Mouse (Mus musculus) midbrain, embryonic 14.5 days (tissue): ENCODE data around the gene Tnnt3. TPM values are rescaled to one million over a fixed set of nuclear protein-coding genes. Genes with fewer than 3 reads are reported as not detected.
A peak's percentile ranks its signal among the peaks of the same experiment; 100 is the strongest.

Experiments used
- ATAC-seq: fragments of 200-750 bp; cut with Nextera tagmentation; 2 replicates; pipeline ENCODE4 v1.8.0; 2017; ENCODE audit warnings: moderate number of reproducible peaks, moderate library complexity; ENCODE audit not compliant: low FRiP score, low TSS enrichment
- DNase-seq: peaks from one replicate; pipeline ENCODE4 v3.0.0-alpha.2; 2015
- H3K27ac ChIP-seq: fragments of 300-500 bp; sonication (generic); replicated peaks from 2 replicates; pipeline ENCODE4 v1.5.1; 2014; ENCODE audit warnings: mild to moderate bottlenecking, low read depth, low read length, moderate library complexity
- H3K27me3 ChIP-seq: fragments of 300-500 bp; sonication (generic); 2 replicates; pipeline ENCODE4 v1.6.1; 2014; ENCODE audit warnings: low read length, control low read depth, mixed read lengths; ENCODE audit not compliant: control insufficient read depth, insufficient read depth
- H3K36me3 ChIP-seq: fragments of 300-500 bp; sonication (generic); 2 replicates; pipeline ENCODE4 v1.6.1; 2014; ENCODE audit warnings: low read length, control low read depth; ENCODE audit not compliant: control insufficient read depth, insufficient read depth
- H3K4me1 ChIP-seq: fragments of 300-500 bp; sonication (generic); 2 replicates; pipeline ENCODE4 v1.6.1; 2014; ENCODE audit warnings: mild to moderate bottlenecking, antibody characterized with exemption, low read length, control low read depth; ENCODE audit not compliant: control insufficient read depth, insufficient read depth
- H3K4me2 ChIP-seq: fragments of 300-500 bp; sonication (generic); 2 replicates; pipeline ENCODE4 v1.6.1; 2014; ENCODE audit warnings: mild to moderate bottlenecking, low read length, moderate library complexity
- H3K4me3 ChIP-seq: fragments of 300-500 bp; sonication (generic); replicated peaks from 2 replicates; pipeline ENCODE4 v1.5.1; 2014; ENCODE audit warnings: low read depth, low read length
- H3K9ac ChIP-seq: fragments of 300-500 bp; sonication (generic); replicated peaks from 2 replicates; pipeline ENCODE4 v1.6.1; 2014; ENCODE audit warnings: mild to moderate bottlenecking, low read length, moderate library complexity
- H3K9me3 ChIP-seq: fragments of 300-500 bp; sonication (generic); 2 replicates; pipeline ENCODE4 v1.6.1; 2016; ENCODE audit warnings: low read length, control low read depth, mixed read lengths; ENCODE audit not compliant: control insufficient read depth
- WGBS: fragments of 180-500 bp; shearing (Covaris S2); extraction: QIAGEN DNeasy Blood & Tissue Kit; methylation state at CpG from one replicate; pipeline ENCODE4 v1.1.7; 2014; 5-methylcytosine and 5-hydroxymethylcytosine counted together
- polyA plus RNA-seq: library from polyadenylated mRNA; unstranded; fragments of >200 nt; fragmentation: Nextera tagmentation; extraction: Ambion mirVana; gene quantifications from 2 replicates; pipeline ENCODE4 v1.2.1, GENCODE M21; 2014

Gene Tnnt3
- polyA plus RNA-seq, 1 experiment from 2014 or later: 1.1 TPM

DNA sequence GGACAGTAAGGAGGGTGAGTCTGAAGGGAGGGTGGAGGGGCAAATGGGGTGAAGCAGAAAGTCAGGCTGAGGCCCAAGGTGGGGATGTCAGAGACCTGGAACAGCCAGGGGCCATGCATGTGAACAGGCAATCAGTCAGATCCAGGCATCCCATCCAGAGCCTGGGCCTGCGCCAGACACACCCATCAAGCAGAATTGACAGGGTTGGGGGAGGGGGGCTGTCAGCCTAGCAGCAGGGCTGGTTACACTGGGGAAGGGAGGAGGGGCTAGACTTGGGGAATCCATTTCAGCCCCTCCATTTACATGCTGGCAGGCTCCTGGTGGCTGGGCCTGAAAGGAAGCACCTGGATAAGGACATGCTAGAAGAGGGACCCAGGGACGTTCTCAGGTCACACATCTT lies 7.3 kb downstream of the Tnnt3 start:
- Histone ChIP-seq H3K27me3 (no peaks in the 10 kb centered on the region), H3K36me3 (no peaks in the 10 kb centered on the region), H3K9me3 (no peaks in the 10 kb centered on the region), H3K9ac (no peak overlapping the region), H3K4me2 (no peak overlapping the region), H3K4me1 (peaks cover 21% of the 10 kb centered on the region), H3K27ac (peak overlapping the region; percentile 33), H3K4me3 (no peak overlapping the region)
- DNase-seq: peak; percentile 57
- 13% methylated on average over 2 of the region's 2 CpGs for WGBS
- ATAC-seq: no peak

DNA sequence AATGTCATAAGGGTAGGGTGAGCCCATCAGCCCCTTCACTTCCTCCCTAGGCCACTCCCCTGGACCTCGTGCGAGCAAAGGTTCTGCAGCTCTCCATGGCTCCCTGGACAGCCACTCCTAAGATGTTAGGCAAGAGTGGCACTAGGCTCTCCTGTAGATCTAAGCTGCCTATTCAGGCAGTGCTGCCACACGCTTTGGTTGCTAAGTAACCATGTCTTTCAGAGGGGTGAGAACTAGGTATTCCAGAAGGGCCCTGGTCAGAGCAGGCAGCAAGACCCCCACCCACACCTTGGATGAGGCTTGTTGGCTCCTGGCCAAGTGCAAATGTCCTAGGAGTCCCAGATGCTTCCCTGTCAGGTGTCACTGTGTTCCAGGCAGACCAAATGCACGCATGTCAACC lies 7.9 kb downstream of the Tnnt3 start:
- ATAC-seq: peak; percentile 48; the same call in 1 of the 2 replicates
- 12% methylated on average over 4 of the region's 4 CpGs for WGBS

DNA sequence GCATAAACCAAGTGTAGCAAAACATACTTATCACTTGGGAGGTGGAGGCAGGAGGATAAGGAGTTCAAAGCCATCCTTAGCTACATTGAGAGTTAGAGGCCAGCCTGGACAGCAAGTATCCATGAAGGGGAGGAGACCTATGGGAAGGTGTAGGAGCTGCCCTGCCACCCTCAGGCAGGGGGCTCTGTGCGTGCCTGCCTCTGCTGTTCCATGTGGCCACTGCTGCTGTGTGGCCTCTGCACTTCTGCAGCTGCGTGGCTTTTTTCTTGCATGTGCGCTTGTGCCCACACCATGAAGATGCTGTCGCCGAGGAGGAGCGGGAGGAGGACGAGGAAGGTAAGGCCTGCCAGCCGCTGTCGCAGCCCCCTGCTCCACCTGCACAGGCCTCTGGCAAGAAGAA lies 8.8 kb downstream of the Tnnt3 start:
- Histone ChIP-seq H3K4me1 (peaks cover 21% of the 10 kb centered on the region), H3K27ac (no peak overlapping the region), H3K9me3 (no peaks in the 10 kb centered on the region), H3K4me2 (no peak overlapping the region), H3K4me3 (no peak overlapping the region), H3K9ac (no peak overlapping the region), H3K27me3 (no peaks in the 10 kb centered on the region), H3K36me3 (no peaks in the 10 kb centered on the region)
- DNase-seq (no peak), ATAC-seq (no peak)
- 91% methylated on average over 9 of the region's 9 CpGs for WGBS

More for the DNA sequence above, 7.9 kb downstream of the Tnnt3 start:
- Histone ChIP-seq H3K9me3 (no peaks in the 10 kb centered on the region), H3K9ac (no peak overlapping the region), H3K36me3 (no peaks in the 10 kb centered on the region), H3K4me1 (peaks cover 21% of the 10 kb centered on the region), H3K4me2 (no peak overlapping the region), H3K27me3 (no peaks in the 10 kb centered on the region), H3K27ac (peak overlapping the region; percentile 33), H3K4me3 (no peak overlapping the region)
- peak; percentile 37 for DNase-seq

DNA sequence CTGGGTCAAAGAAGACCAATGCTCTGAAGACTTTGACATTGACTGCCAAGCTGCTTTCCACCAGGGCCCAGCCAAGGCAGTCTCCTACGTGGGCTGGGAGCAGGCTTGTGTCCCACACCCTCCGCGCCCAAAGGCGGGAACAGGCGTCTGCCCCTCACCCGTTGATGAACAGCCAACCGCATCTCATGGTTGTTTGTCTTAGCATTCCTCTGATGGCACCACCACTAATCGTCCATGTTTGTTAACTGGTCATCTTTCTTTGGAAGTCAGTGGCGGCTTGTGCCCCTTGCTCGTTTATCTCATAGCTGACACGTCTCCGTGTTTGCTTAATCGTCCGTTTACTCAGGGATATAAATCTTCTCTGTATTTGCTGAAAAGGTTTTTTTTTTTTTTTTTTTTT lies 10.9 kb downstream of the Tnnt3 start:
- H3K4me2 ChIP-seq: no peak overlapping the region
- H3K4me1 ChIP-seq: peaks cover 21% of the 10 kb centered on the region
- no peak overlapping the region for H3K4me3 ChIP-seq
- 43% methylated on average over 14 of the region's 14 CpGs for WGBS
- no peaks in the 10 kb centered on the region for H3K27me3 ChIP-seq
- DNase-seq (peak; percentile 20), ATAC-seq (no peak)
- no peaks in the 10 kb centered on the region for H3K9me3 ChIP-seq
- H3K36me3 ChIP-seq: no peaks in the 10 kb centered on the region
- no peak overlapping the region for H3K9ac ChIP-seq
- H3K27ac ChIP-seq: peak overlapping the region; percentile 37; the same call in 1 of the 2 replicates

DNA sequence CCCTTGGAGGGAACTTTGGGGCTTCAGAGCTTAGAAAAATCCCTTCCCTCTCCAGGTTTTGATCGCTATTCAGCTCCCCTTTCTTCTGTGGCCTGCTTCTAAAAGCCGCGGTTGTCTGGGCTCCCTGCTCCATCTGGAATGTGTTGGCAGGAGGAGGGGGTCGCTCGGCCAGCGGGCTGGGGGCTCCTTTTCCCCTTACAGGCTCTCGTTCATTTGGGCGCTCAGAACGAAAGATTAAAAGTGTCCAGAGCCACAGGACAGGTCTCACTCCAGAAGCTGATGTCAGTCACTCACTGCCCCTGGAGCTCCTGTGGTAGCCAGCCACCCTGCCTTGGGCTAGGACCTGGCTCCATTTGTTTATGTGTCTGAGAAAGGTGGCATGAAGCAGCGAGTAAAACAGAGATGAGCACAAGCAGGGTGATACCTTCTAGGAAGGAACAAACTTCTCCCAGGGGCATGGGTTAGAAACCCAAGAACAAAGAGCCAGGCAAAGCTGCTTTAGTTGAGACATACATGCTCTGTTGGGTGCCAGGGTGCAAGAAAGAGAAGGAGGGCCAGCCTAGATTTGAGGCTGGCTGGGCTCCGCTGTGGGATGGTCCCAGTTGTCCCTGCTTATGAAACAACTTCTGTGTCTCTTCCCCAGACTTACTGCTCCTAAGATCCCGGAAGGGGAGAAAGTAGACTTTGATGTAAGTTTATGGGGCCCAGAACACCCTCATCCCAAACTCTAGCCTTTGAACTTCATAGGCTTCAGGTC lies 11.6 kb downstream of the Tnnt3 start:
- WGBS: 10% methylated on average over 12 of the region's 12 CpGs

DNA sequence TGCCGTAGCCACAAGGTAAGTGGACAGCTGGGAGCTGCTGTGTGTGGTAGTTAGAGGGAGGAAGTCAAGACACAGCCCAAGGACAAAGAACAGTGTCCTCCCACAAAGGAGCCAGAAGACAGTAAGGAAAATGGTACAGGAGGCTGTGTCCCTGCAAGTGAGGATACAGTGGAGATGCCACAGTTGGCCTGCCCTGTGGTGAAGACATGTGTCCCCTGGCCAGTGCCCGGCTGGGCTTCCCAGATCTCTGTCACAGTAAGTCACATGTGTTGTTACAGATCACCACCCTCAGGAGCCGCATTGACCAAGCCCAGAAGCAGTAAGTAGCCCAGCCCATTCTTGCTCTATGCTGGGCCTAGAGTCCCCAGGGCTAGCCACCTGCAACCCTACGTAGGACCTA lies 15.4 kb downstream of the Tnnt3 start:
- ATAC-seq (no peak), DNase-seq (no peak)
- H3K27ac ChIP-seq: no peak overlapping the region
- H3K4me1 ChIP-seq: peaks cover 18% of the 10 kb centered on the region
- H3K4me2 ChIP-seq: no peak overlapping the region
- H3K36me3 ChIP-seq: no peaks in the 10 kb centered on the region
- H3K9ac ChIP-seq: no peak overlapping the region
- H3K4me3 ChIP-seq: no peak overlapping the region
- no peaks in the 10 kb centered on the region; the same call in 1 of the 2 replicates for H3K27me3 ChIP-seq
- WGBS: 88% methylated on average over 4 of the region's 4 CpGs
- H3K9me3 ChIP-seq: no peaks in the 10 kb centered on the region

More for the DNA sequence above, 11.6 kb downstream of the Tnnt3 start:
- Histone ChIP-seq H3K9me3 (no peaks in the 10 kb centered on the region), H3K27me3 (no peaks in the 10 kb centered on the region; the same call in 1 of the 2 replicates), H3K4me2 (no peak overlapping the region), H3K4me1 (peaks cover 21% of the 10 kb centered on the region), H3K4me3 (no peak overlapping the region), H3K36me3 (no peaks in the 10 kb centered on the region), H3K27ac (0 out of 2 replicates have a peak overlapping the region, but pooled peaks have one; percentile 20), H3K9ac (no peak overlapping the region)
- DNase-seq: peak; percentile 62
- no peak for ATAC-seq

DNA sequence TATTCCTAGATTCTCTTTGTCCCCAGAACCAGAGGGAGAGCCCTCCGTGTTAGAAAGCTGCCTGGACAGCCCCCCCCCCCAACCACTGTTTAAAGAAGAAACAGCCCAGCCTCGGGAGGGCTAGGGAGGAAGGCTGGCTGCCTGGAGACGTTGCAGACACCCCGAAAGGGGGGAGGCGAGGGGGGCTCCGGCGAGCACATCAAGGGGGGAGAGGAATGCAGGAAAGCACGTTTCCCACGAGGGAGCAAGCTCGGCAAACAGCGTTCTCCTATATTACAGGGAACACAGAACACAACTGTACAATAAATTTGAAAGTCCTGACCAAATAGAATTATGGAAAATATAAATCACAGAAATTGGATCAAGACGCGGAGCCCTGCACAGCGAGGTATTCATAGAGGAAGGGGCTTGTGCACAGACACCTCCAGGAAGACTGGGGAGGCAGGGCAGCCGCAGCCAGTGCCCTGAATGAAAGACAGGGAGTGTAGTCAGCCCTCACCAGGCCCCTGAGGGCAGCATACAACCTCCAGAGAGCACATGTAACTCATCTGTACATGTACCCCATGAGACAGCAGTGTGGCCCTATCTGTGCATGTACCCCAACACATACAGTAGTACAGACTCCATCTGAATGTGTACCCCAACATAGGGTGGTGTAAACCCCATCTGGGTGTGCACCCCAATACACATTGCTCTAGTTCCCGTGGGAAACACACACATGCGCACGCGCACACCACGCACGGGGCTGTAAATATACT lies 17.8 kb downstream of the Tnnt3 start:
- H3K36me3 ChIP-seq: no peaks in the 10 kb centered on the region
- ATAC-seq: no peak

DNA sequence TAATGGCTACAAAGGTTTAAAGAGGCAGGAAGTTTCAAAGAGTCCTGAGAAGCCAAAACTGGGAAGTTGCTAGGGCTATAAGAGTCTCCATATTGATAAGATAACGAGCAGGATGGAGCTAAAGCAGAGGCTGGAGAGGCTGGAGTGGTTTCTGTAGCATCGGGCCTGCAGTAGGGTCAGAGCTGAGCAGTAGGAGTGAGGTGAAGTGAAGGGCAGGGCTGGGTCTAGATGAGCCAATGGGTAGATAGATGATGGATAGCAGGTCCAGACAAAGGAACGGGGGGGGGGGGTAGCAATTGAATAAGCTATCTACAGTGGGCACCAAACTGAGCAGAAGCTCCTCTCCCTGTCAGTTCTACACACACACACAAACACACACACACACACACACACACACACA lies 18.9 kb downstream of the Tnnt3 start:
- H3K27me3 ChIP-seq: no peaks in the 10 kb centered on the region; the same call in 1 of the 2 replicates
- no peaks in the 10 kb centered on the region for H3K36me3 ChIP-seq
- H3K4me3 ChIP-seq: no peak overlapping the region
- DNase-seq: no peak
- no peak overlapping the region for H3K9ac ChIP-seq
- 92% methylated on average over 3 of the region's 3 CpGs for WGBS
- no peak overlapping the region for H3K27ac ChIP-seq
- H3K4me2 ChIP-seq: no peak overlapping the region
- ATAC-seq: no peak
- H3K4me1 ChIP-seq: peaks cover 9% of the 10 kb centered on the region
- no peaks in the 10 kb centered on the region for H3K9me3 ChIP-seq

More for the DNA sequence above, 17.8 kb downstream of the Tnnt3 start:
- Histone ChIP-seq H3K27me3 (no peaks in the 10 kb centered on the region; the same call in 1 of the 2 replicates), H3K4me1 (peaks cover 9% of the 10 kb centered on the region), H3K27ac (peak overlapping the region; percentile 14), H3K4me2 (peak overlapping the region; percentile 23; the same call in 1 of the 2 replicates), H3K9me3 (no peaks in the 10 kb centered on the region), H3K9ac (peak overlapping the region; percentile 16; the same call in 1 of the 2 replicates), H3K4me3 (no peak overlapping the region)
- WGBS: 47% methylated on average over 21 of the region's 21 CpGs
- DNase-seq: peak; percentile 53
